Mouse (Mus musculus) liver, adult 2 months (tissue): ENCODE results near the gene Wnt5a.

Experiments used
- CTCF ChIP-seq: fragments of 200-500 bp; IDR thresholded peaks from 2 replicates; pipeline ENCODE4 v1.5.1; 2011; ENCODE audit warnings: low read depth, low read length, control low read depth
- POLR2A ChIP-seq: fragments of 200-500 bp; IDR thresholded peaks from 2 replicates; pipeline ENCODE4 v1.6.1; 2011; ENCODE audit warnings: low read length, control low read depth; ENCODE audit not compliant: insufficient read depth; ENCODE audit errors: extremely low read depth

DNA sequence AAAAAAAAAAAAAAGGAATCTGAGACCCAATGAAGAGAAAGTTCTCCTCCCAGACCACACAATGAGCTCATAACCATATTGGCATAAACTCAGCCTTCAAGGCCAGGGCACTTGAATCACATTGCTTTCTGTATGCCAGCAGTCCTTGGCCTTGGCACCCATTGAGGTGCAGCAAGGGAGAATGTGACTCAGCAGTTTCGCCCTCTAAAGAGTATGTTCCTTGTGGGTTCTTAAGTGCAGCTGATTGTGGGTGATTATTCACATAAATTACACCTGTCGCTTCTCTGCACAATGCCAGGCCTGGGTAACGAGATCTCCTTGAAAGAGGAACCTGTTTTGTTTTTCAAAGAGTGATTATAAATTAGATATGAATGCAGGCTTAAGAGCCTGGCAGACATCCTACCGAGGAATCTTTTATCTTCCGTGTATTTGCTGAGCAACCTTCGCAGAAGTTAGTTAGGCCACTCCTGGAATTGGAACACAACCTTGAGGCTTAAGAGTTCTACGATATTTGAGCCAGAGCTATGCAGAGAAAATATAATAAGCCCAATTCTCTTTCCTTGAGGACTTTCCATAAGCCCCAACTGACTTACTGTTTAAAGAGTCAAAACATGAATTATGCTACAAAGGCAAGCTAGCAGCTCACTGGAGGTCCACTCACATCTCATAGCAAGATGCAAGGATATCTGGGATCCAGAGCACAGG, 48.0 kb upstream of the Wnt5a start:
- TF ChIP-seq CTCF (no peak), POLR2A (no peak)
